Mouse (Mus musculus) gastrocnemius, postnatal 25 days (tissue): ENCODE measurements around the gene Gstm2. TPM values are rescaled to one million over a fixed set of nuclear protein-coding genes. Genes with fewer than 3 reads are reported as not detected.

ENCODE experiments used
- DNase-seq: peaks from one replicate; pipeline ENCODE4 v3.0.0; 2022
- total RNA-seq, 2 experiments: library from RNA; stranded (reverse); gene quantifications; 1 replicate in 1 of 2; 2 replicates in 1 of 2; pipeline ENCODE4 v1.2.3; 2021

Gstm2 gene
- total RNA-seq, 2 experiments from 2014 or later: 77.6 to 100 TPM

GRCm38 (mm10) chr3:107943239-107943990 lies 42.8 kb downstream of the Gstm2 start, which contains the start of gene Gstm6:
TSS of gene Gstm6 (minus strand) at chr3:107943749.
- no peak for DNase-seq

- DNase-seq: no peak
Observed at GRCm38 (mm10) chr3:107941261-107941660, 45.0 kb downstream of the Gstm2 start.

- DNase-seq: no peak
Observed at GRCm38 (mm10) chr3:107940524-107940923, 45.7 kb downstream of the Gstm2 start.

GRCm38 (mm10) chr3:107939830-107940229 lies 46.4 kb downstream of the Gstm2 start:
- DNase-seq: no peak

GRCm38 (mm10) chr3:107939403-107939802 lies 46.9 kb downstream of the Gstm2 start:
- DNase-seq: peak; percentile 75

GRCm38 (mm10) chr3:107935888-107936287 lies 50.4 kb downstream of the Gstm2 start:
- no peak for DNase-seq

GRCm38 (mm10) chr3:107935268-107935667 lies 51.0 kb downstream of the Gstm2 start:
- DNase-seq: no peak

GRCm38 (mm10) chr3:107932128-107932527 lies 54.1 kb downstream of the Gstm2 start:
- DNase-seq: no peak

Other genes with a start within 250 kb of the Gstm2 start
- gene Csf1, start 226.0 kb downstream of the Gstm2 start, total RNA-seq: 10 to 100 TPM in 1 of 2 experiments, 1 to 10 TPM in 1; 9.5 to 10.6 TPM
- not detected for gene Eps8l3, start 109.2 kb downstream of the Gstm2 start, total RNA-seq
- gene Gstm5, start 90.6 kb downstream of the Gstm2 start, total RNA-seq: 10 to 100 TPM; 72.6 to 73.7 TPM
- gene Gstm7, start 54.6 kb downstream of the Gstm2 start, total RNA-seq: 10 to 100 TPM; 14.2 to 15.0 TPM
- gene Gstm6, start 42.7 kb downstream of the Gstm2 start, total RNA-seq: under 1 TPM; 0.38 to 1.00 TPM
- not detected for gene Gstm3, start 17.2 kb downstream of the Gstm2 start, total RNA-seq
- 100 to 1,000 TPM; 153 to 158 TPM for gene Gstm1, start 31.5 kb upstream of the Gstm2 start, total RNA-seq
- 10 to 100 TPM; 11.8 to 12.1 TPM for gene Gstm4, start 58.4 kb upstream of the Gstm2 start, total RNA-seq
- 1 to 10 TPM; 3.5 to 5.5 TPM for gene Ampd2, start 100.2 kb upstream of the Gstm2 start, total RNA-seq
- gene Gnat2, start 106.3 kb upstream of the Gstm2 start, total RNA-seq: under 1 TPM in 1 of 2 experiments, not detected in 1; 0.15 TPM
- 10 to 100 TPM; 11.4 to 11.7 TPM for gene Gnai3, start 159.7 kb upstream of the Gstm2 start, total RNA-seq
- not detected for gene Gpr61, start 168.4 kb upstream of the Gstm2 start, total RNA-seq
- 10 to 100 TPM; 21.3 to 23.3 TPM for gene Amigo1, start 199.9 kb upstream of the Gstm2 start, total RNA-seq
- 1 to 10 TPM; 2.7 TPM for gene Cyb561d1, start 214.8 kb upstream of the Gstm2 start, total RNA-seq
- 1 to 10 TPM; 6.1 to 6.5 TPM for gene Atxn7l2, start 224.5 kb upstream of the Gstm2 start, total RNA-seq
- 100 to 1,000 TPM; 596 to 597 TPM for gene Sypl2, start 240.2 kb upstream of the Gstm2 start, total RNA-seq